Mouse (Mus musculus) MEL (cell line): ENCODE results near the gene Sap30l. TPM values are rescaled to one million over a fixed set of nuclear protein-coding genes. Genes with fewer than 3 reads are reported as not detected.
A peak's percentile ranks its signal among the peaks of the same experiment; 100 is the strongest.

Experiments
- DNase-seq: peaks from one replicate; pipeline ENCODE4 v3.0.0; 2011; ENCODE audit warnings: low read depth, low spot score
- H3K27ac ChIP-seq: 2 replicates; pipeline ENCODE4 v1.5.1; 2012; ENCODE audit warnings: low read depth, mild to moderate bottlenecking, control low read depth, low read length, moderate library complexity; ENCODE audit not compliant: control insufficient read depth
- H3K27me3 ChIP-seq, 2 experiments: fragments of 150-350 bp in 1 of 2; sonication (generic) in 1 of 2; 2 replicates each; pipeline ENCODE4 v1.6.1; 2012; ENCODE audit warnings: low read length in 2 of 2, mild to moderate bottlenecking in 2 of 2, improper control_type of control experiment in 1 of 2, moderate library complexity in 1 of 2; ENCODE audit not compliant: insufficient read depth in 2 of 2, control insufficient read depth in 1 of 2
- H3K36me3 ChIP-seq, 2 experiments: 2 replicates each; pipeline ENCODE4 v1.6.1; 2012 to 2014; ENCODE audit warnings: low read length in 2 of 2, improper control_type of control experiment in 1 of 2, inconsistent platforms in 1 of 2, mild to moderate bottlenecking in 1 of 2; ENCODE audit not compliant: insufficient read depth in 2 of 2, control insufficient read depth in 1 of 2
- H3K4me1 ChIP-seq, 2 experiments: fragments of 150-350 bp in 1 of 2; sonication (generic) in 1 of 2; 2 replicates each; pipeline ENCODE4 v1.6.1; 2012; ENCODE audit warnings: low read length in 2 of 2, improper control_type of control experiment in 1 of 2, mild to moderate bottlenecking in 1 of 2; ENCODE audit not compliant: insufficient read depth in 2 of 2, control insufficient read depth in 1 of 2
- H3K4me3 ChIP-seq, 2 experiments: fragments of 150-350 bp in 1 of 2; sonication (generic) in 1 of 2; 2 replicates each; pipeline ENCODE4 v1.5.1; 2012; ENCODE audit warnings: low read depth in 2 of 2, low read length in 2 of 2, mild to moderate bottlenecking in 2 of 2, moderate library complexity in 2 of 2, control low read depth in 1 of 2, improper control_type of control experiment in 1 of 2; ENCODE audit not compliant: control insufficient read depth in 1 of 2, insufficient read depth in 1 of 2
- H3K79me2 ChIP-seq: 2 replicates; pipeline ENCODE4 v1.6.1; 2012; ENCODE audit warnings: mild to moderate bottlenecking, low read length, moderate library complexity; ENCODE audit not compliant: control insufficient read depth, poor library complexity, insufficient read depth
- H3K9ac ChIP-seq: 2 replicates; pipeline ENCODE4 v1.6.1; 2012; ENCODE audit warnings: low read depth, mild to moderate bottlenecking, control low read depth, low read length, moderate library complexity; ENCODE audit not compliant: control insufficient read depth, poor library complexity, severe bottlenecking
- H3K9me3 ChIP-seq: fragments of 150-350 bp; sonication (generic); replicated peaks from 2 replicates; pipeline ENCODE4 v1.6.1; 2012; ENCODE audit warnings: mild to moderate bottlenecking, low read length, improper control_type of control experiment, moderate library complexity; ENCODE audit not compliant: insufficient read depth
- E2F4 ChIP-seq: IDR thresholded peaks from 2 replicates; pipeline ENCODE4 v1.6.1; 2011; ENCODE audit warnings: low read depth, low read length, improper control_type of control experiment, borderline replicate concordance
- ELF1 ChIP-seq: IDR thresholded peaks from 2 replicates; pipeline ENCODE4 v1.6.1; 2014; ENCODE audit warnings: low read depth, mild to moderate bottlenecking, inconsistent platforms, low read length, improper control_type of control experiment, moderate library complexity
- MAX ChIP-seq: IDR thresholded peaks from 2 replicates; pipeline ENCODE4 v1.6.1; 2011; ENCODE audit warnings: low read length, improper control_type of control experiment
- MAZ ChIP-seq: IDR thresholded peaks from 2 replicates; pipeline ENCODE4 v1.6.1; 2012; ENCODE audit warnings: low read depth, mild to moderate bottlenecking, inconsistent platforms, low read length, improper control_type of control experiment
- NELFE ChIP-seq: IDR thresholded peaks from 2 replicates; pipeline ENCODE4 v1.6.1; 2011; ENCODE audit warnings: low read depth, low read length, improper control_type of control experiment
- NRF1 ChIP-seq: IDR thresholded peaks from 2 replicates; pipeline ENCODE4 v1.6.1; 2014; ENCODE audit warnings: low read depth, mild to moderate bottlenecking, inconsistent platforms, low read length, improper control_type of control experiment, moderate library complexity; ENCODE audit not compliant: poor library complexity, insufficient read depth, severe bottlenecking
- POLR2AphosphoS2 ChIP-seq: IDR thresholded peaks from 2 replicates; pipeline ENCODE4 v1.6.1; 2011; ENCODE audit warnings: low read length, improper control_type of control experiment
- RAD21 ChIP-seq: IDR thresholded peaks from 2 replicates; pipeline ENCODE4 v1.6.1; 2011; ENCODE audit warnings: mild to moderate bottlenecking, low read depth, low read length, improper control_type of control experiment
- SMC3 ChIP-seq: IDR thresholded peaks from 2 replicates; pipeline ENCODE4 v1.6.1; 2011; ENCODE audit warnings: low read depth, low read length, improper control_type of control experiment
- TAL1 ChIP-seq: IDR thresholded peaks from 2 replicates; pipeline ENCODE4 v1.6.1; 2012; ENCODE audit warnings: mild to moderate bottlenecking, inconsistent platforms, low read length, moderate library complexity, mixed read lengths
- UBTF ChIP-seq: IDR thresholded peaks from 2 replicates; pipeline ENCODE4 v1.6.1; 2012; ENCODE audit warnings: low read depth, mild to moderate bottlenecking, inconsistent platforms, low read length, improper control_type of control experiment, moderate library complexity, borderline replicate concordance; ENCODE audit not compliant: insufficient read depth
- ZC3H11A ChIP-seq: IDR thresholded peaks from 2 replicates; pipeline ENCODE4 v1.6.1; 2012; ENCODE audit warnings: low read depth, mild to moderate bottlenecking, inconsistent platforms, low read length, improper control_type of control experiment
- ZMIZ1 ChIP-seq: IDR thresholded peaks from 2 replicates; pipeline ENCODE4 v1.6.1; 2012; ENCODE audit warnings: low read depth, mild to moderate bottlenecking, inconsistent platforms, low read length, improper control_type of control experiment, moderate library complexity
- polyA plus RNA-seq, 2 experiments: library from polyadenylated mRNA; stranded (reverse) in 1 of 2; unstranded in 1 of 2; fragments of >175 nt in 1 of 2; fragments of >200 nt in 1 of 2; gene quantifications; 2 replicates each; pipeline versions ENCODE4 v1.2.1 to v1.2.4; 2012; ENCODE audit warnings: low replicate concordance in 2 of 2, low read depth in 1 of 2; ENCODE audit not compliant: insufficient read length in 2 of 2, insufficient read depth in 1 of 2, missing spikeins in 1 of 2
- total RNA-seq: library from RNA; depleted of rRNA; stranded (reverse); fragments of 300-350 nt; gene quantifications from 2 replicates; pipeline ENCODE4 v1.2.3, GENCODE M21; 2012

The Sap30l gene
- total and polyA plus RNA-seq, 3 experiments = 40.2 to 52.5 TPM; not detected in 1

DNA sequence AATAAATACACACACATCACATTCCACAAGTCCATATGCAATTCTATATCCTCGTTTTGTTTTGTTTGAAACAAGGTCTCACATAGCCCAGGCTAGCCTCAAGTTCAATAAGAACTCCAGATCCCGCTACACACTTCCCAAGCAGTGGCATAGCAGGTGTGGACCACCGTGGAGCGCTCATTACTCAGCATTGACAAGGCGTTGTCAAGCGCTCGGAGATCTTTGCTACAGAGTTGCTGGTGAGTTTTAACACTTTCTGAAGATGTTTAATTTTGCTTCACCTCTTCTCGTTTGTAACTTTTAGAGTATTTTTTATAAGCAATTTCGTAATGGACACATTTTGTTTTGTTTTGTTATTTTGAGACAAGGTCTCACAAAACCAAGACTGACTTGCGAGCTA, 2.0 kb upstream of the Sap30l start:
- Histone ChIP-seq H3K27ac (no peak overlapping the region), H3K36me3 (peaks cover 0 to 16% of the 10 kb centered on the region in 2 experiments; a peak in 2 of 4 replicates), H3K4me3 (no peak overlapping the region), H3K79me2 (peaks cover 26% of the 10 kb centered on the region), H3K9ac (no peak overlapping the region), H3K4me1 (peaks cover 4 to 16% of the 10 kb centered on the region in 2 experiments), H3K9me3 (no peaks in the 10 kb centered on the region), H3K27me3 (no peaks in the 10 kb centered on the region)
- DNase-seq = no peak
- TF ChIP-seq TAL1 (no peak), ZMIZ1 (no peak), NELFE (no peak), E2F4 (no peak), NRF1 (no peak), SMC3 (no peak), MAZ (no peak), ZC3H11A (no peak), ELF1 (no peak), MAX (no peak)

DNA sequence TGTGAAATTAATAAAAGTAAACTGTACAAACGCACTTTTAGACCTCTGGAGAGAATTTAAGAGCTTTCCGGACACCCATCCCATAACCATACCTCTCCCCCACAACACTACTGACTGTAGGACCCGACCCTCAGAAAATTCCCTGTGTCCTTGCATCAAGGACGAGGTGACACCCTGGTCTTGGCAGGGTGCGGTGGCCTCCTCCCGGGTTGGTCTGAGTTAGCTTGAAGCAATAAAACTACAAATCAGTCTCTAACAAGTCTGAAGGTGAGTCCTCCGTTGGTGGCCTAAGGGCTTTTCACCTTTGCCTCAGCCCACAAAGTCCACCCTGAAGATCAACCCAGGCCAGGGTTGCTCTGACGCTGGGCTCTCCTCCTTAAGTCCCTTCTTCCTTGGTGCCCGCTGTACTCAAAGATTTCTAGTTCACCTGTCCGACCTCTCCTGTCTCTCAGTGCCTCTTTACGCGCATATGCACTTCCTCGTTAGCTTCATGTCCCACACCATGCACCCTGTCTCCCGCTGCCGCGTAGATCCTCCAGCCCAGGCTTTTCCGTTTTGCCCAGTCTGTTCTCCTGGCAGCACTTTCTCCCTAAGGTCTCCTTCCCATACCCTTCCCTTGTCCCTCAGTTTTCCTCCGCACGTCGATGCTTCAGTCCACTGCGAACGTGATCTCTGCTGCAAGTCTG, 1.0 kb upstream of the Sap30l start:
- H3K79me2 ChIP-seq = peaks cover 26% of the 10 kb centered on the region
- peak overlapping the region; percentile 74 for H3K9ac ChIP-seq
- peaks cover 4 to 24% of the 10 kb centered on the region in 2 experiments for H3K4me1 ChIP-seq
- TF ChIP-seq RAD21 = no peak
- no peak for TF ChIP-seq MAX
- TF ChIP-seq UBTF = 0 out of 2 replicates have a peak, but pooled peaks have one; percentile 4
- TF ChIP-seq POLR2AphosphoS2 = no peak
- TF ChIP-seq, all 39 proteins: peak for 1
- peak; percentile 74 for DNase-seq
- Histone ChIP-seq H3K9me3 (no peaks in the 10 kb centered on the region), H3K36me3 (peaks cover 0 to 22% of the 10 kb centered on the region in 2 experiments; a peak in 2 of 4 replicates), H3K4me3 (peak overlapping the region; percentile 81 to 96), H3K27me3 (no peaks in the 10 kb centered on the region), H3K27ac (no peak overlapping the region)
